ENCODE assay signal across 9 mouse cellular contexts in the genomic region with DNA sequence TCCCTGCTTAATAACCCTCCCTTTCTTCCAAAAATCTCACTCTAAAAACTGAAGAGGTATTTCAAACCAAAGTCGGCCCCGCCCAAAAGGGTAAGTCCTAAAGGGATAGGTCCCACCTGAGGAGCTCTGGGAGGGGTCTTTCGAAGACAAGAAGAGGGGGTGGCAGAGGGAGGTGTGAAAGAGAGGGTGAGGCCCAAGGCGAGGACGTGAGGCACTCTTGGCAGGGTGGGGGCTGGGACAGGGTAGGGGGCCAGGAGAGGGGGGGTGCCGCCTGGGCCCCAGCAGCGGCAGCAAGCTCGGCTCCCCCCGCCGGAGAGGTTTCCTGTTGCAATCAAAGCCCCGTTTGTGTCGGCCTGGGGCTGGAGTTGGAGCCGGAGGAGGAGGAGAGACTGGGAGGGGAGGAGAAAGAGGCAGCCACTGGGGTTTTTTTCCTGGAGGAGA. TPM values are rescaled to one million over a fixed set of nuclear protein-coding genes. Genes with fewer than 3 reads are reported as not detected.
DNase-seq lines count a peak whose midpoint lies in the region; ATAC-seq lines count a peak whose summit lies in the region.
"Had no signal": no experiment of that assay in that cellular context is flagged by ENCODE, and none has a peak within 500 bp of the region (broad histone marks: within the 10 kb centered on the region; RNA-seq: fewer than 3 reads in every experiment).

No protein-coding gene starts in this region.

- H3K4me3 ChIP-seq in embryonic facial prominence, embryonic 14.5 days (ENCODE audit: low read depth, low read length), result peak overlapping the region; percentile 57
- peak overlapping the region; percentile 11; the same call in 1 of the 2 replicates for H3K4me3 ChIP-seq in intestine, embryonic 15.5 days (replicated peaks)
- H3K4me3 ChIP-seq: megakaryocyte, embryonic 14.5 days had no signal

- H3K9ac ChIP-seq in embryonic facial prominence, embryonic 14.5 days (ENCODE audit: low read depth, low read length), result peak overlapping the region; percentile 58
- peak overlapping the region; percentile 32; the same call in 1 of the 2 replicates for H3K9ac ChIP-seq in intestine, embryonic 15.5 days

- H3K4me2 ChIP-seq in embryonic facial prominence, embryonic 14.5 days (ENCODE audit: low read depth, low read length), result peak overlapping the region; percentile 95
- H3K4me2 ChIP-seq in intestine, embryonic 15.5 days (replicated peaks), result peak overlapping the region; percentile 96

- DNase-seq in left cerebral cortex, postnatal 25 days (ENCODE audit: low spot score in 2 of 2), result peak; percentile 21 to 43
- no peak for DNase-seq in left cerebral cortex, adult 9 months (ENCODE audit: low spot score in 2 of 2)
- DNase-seq in embryonic facial prominence, embryonic 14.5 days (ENCODE audit: low spot score), result peak; percentile 93
- peak; percentile 76 for DNase-seq in lung, postnatal 10 days
- no peak for DNase-seq in thymus, postnatal 25 days

- H3K9me3 ChIP-seq in embryonic facial prominence, embryonic 14.5 days (ENCODE audit: control insufficient read depth, low read length), result no peaks in the 10 kb centered on the region
- H3K9me3 ChIP-seq in intestine, embryonic 15.5 days, result no peaks in the 10 kb centered on the region
- H3K9me3 ChIP-seq: megakaryocyte, embryonic 14.5 days had no signal

- H3K27me3 ChIP-seq in embryonic facial prominence, embryonic 14.5 days (replicated peaks; ENCODE audit: control insufficient read depth, insufficient read depth, low read length), result no peaks in the 10 kb centered on the region
- H3K27me3 ChIP-seq in intestine, embryonic 15.5 days (replicated peaks), result no peaks in the 10 kb centered on the region

- 0% methylated on average over 11 of the region's 13 CpGs for WGBS in embryonic facial prominence, embryonic 14.5 days
- WGBS in intestine, embryonic 15.5 days, result 11% methylated on average over 13 of the region's 13 CpGs

- peaks cover 41% of the 10 kb centered on the region for H3K36me3 ChIP-seq in embryonic facial prominence, embryonic 14.5 days (ENCODE audit: control insufficient read depth, insufficient read depth, low read length)
- no peaks in the 10 kb centered on the region for H3K36me3 ChIP-seq in intestine, embryonic 15.5 days

- peaks cover 52% of the 10 kb centered on the region for H3K4me1 ChIP-seq in embryonic facial prominence, embryonic 14.5 days (ENCODE audit: control insufficient read depth, insufficient read depth, low read length)
- H3K4me1 ChIP-seq in intestine, embryonic 15.5 days (replicated peaks), result peaks cover 37% of the 10 kb centered on the region

- ATAC-seq in embryonic facial prominence, embryonic 14.5 days (ENCODE audit: low read depth), result no peak; the same call in 1 of the 2 replicates
- no peak for ATAC-seq in intestine, embryonic 15.5 days
- no peak for ATAC-seq in cerebellum, adult (ENCODE audit: insufficient number of reproducible peaks, low FRiP score, low TSS enrichment)
- no peak for ATAC-seq in erythroid progenitor cell, adult 5-6 weeks (replicated peaks; ENCODE audit: low FRiP score, poor library complexity, severe bottlenecking)

- intact Hi-C loops in left cerebral cortex, postnatal 25 days (cut with DNase I), result no loop called here

- H3K27ac ChIP-seq in embryonic facial prominence, embryonic 14.5 days (replicated peaks; ENCODE audit: low read depth, low read length), result peak overlapping the region; percentile 99
- peak overlapping the region; percentile 98 for H3K27ac ChIP-seq in intestine, embryonic 15.5 days

RNA-seq across cellular contexts. Expression of gene Rarg, which starts 8.0 kb away (rescaled TPM):
- total RNA-seq in left cerebral cortex, postnatal 25 days (2021), result 10 to 100 TPM; 12.7 to 15.4 TPM
- polyA plus RNA-seq in embryonic facial prominence, embryonic 14.5 days (2014; fragmentation: Nextera tagmentation; extraction: Ambion mirVana), result 73.8 and 75.3 TPM in 2 replicates
- polyA plus RNA-seq in intestine, embryonic 15.5 days (2015; fragmentation: Nextera tagmentation; extraction: Ambion mirVana), result 15.8 and 16.5 TPM in 2 replicates
- total RNA-seq in erythroid progenitor cell, adult 5-6 weeks (2015; ENCODE audit: low replicate concordance), result 4.6 and 9.4 TPM in 2 replicates
- 2.6 and 3.6 TPM in 2 replicates for total RNA-seq in erythroid progenitor cell, adult 5-6 weeks (2017; ENCODE audit: low replicate concordance)

RNA-seq across cellular contexts. Expression of gene Itgb7, which starts 17.5 kb away (rescaled TPM):
- total RNA-seq in left cerebral cortex, postnatal 25 days (2021), result 1 to 10 TPM; 1.0 to 1.7 TPM
- 2.1 and 4.1 TPM in 2 replicates for polyA plus RNA-seq in embryonic facial prominence, embryonic 14.5 days (2014; fragmentation: Nextera tagmentation; extraction: Ambion mirVana)
- 10.8 and 12.9 TPM in 2 replicates for polyA plus RNA-seq in intestine, embryonic 15.5 days (2015; fragmentation: Nextera tagmentation; extraction: Ambion mirVana)
- total RNA-seq in erythroid progenitor cell, adult 5-6 weeks (2015; ENCODE audit: low replicate concordance), result 26.0 and 32.1 TPM in 2 replicates
- 21.8 and 32.8 TPM in 2 replicates for total RNA-seq in erythroid progenitor cell, adult 5-6 weeks (2017; ENCODE audit: low replicate concordance)

RNA-seq across cellular contexts. Expression of gene Gm9918, which starts 21.1 kb away (rescaled TPM):
- total RNA-seq in left cerebral cortex, postnatal 25 days (2021), result not detected
- polyA plus RNA-seq in embryonic facial prominence, embryonic 14.5 days (2014; fragmentation: Nextera tagmentation; extraction: Ambion mirVana), result 0.71 and 1.1 TPM in 2 replicates
- 0.08 and 0.14 TPM in 2 replicates for polyA plus RNA-seq in intestine, embryonic 15.5 days (2015; fragmentation: Nextera tagmentation; extraction: Ambion mirVana)
- not detected in 2 replicates for total RNA-seq in erythroid progenitor cell, adult 5-6 weeks (2015; ENCODE audit: low replicate concordance)
- not detected in 2 replicates for total RNA-seq in erythroid progenitor cell, adult 5-6 weeks (2017; ENCODE audit: low replicate concordance)

RNA-seq across cellular contexts. Expression of gene Mfsd5, which starts 30.0 kb away (rescaled TPM):
- total RNA-seq in left cerebral cortex, postnatal 25 days (2021), result 10 to 100 TPM; 42.1 to 43.9 TPM
- 64.6 and 67.2 TPM in 2 replicates for polyA plus RNA-seq in embryonic facial prominence, embryonic 14.5 days (2014; fragmentation: Nextera tagmentation; extraction: Ambion mirVana)
- polyA plus RNA-seq in intestine, embryonic 15.5 days (2015; fragmentation: Nextera tagmentation; extraction: Ambion mirVana), result 66.2 and 67.9 TPM in 2 replicates
- total RNA-seq in erythroid progenitor cell, adult 5-6 weeks (2015; ENCODE audit: low replicate concordance), result 8.8 and 19.1 TPM in 2 replicates
- total RNA-seq in erythroid progenitor cell, adult 5-6 weeks (2017; ENCODE audit: low replicate concordance), result 3.1 and 5.1 TPM in 2 replicates

RNA-seq across cellular contexts. Expression of gene Csad, which starts 44.7 kb away (rescaled TPM):
- total RNA-seq in left cerebral cortex, postnatal 25 days (2021), result 10 to 100 TPM; 28.4 to 32.1 TPM
- polyA plus RNA-seq in embryonic facial prominence, embryonic 14.5 days (2014; fragmentation: Nextera tagmentation; extraction: Ambion mirVana), result 63.6 and 66.8 TPM in 2 replicates
- 45.8 and 49.3 TPM in 2 replicates for polyA plus RNA-seq in intestine, embryonic 15.5 days (2015; fragmentation: Nextera tagmentation; extraction: Ambion mirVana)
- total RNA-seq in erythroid progenitor cell, adult 5-6 weeks (2015; ENCODE audit: low replicate concordance), result 8.3 and 23.9 TPM in 2 replicates
- total RNA-seq in erythroid progenitor cell, adult 5-6 weeks (2017; ENCODE audit: low replicate concordance), result 6.3 and 27.2 TPM in 2 replicates

Comparison
In these comparisons a context has a peak if more than half of its experiments do, and no peak if none do; other contexts are left out.
1. DNase-seq: peak in left cerebral cortex, postnatal 25 days (2 of 2), embryonic facial prominence, embryonic 14.5 days (single experiment) and lung, postnatal 10 days (single experiment); none in left cerebral cortex, adult 9 months (0 of 2) and thymus, postnatal 25 days (single experiment).
2. RNA of gene Itgb7, which starts 17.5 kb away (total RNA-seq): 21.8 to 32.8 TPM in erythroid progenitor cell, adult 5-6 weeks; 1.0 to 1.7 TPM in left cerebral cortex, postnatal 25 days; every median in the first group is over 4 times any median in the second.